Mouse (Mus musculus): ENCODE data around the gene Larp1.

DNA sequence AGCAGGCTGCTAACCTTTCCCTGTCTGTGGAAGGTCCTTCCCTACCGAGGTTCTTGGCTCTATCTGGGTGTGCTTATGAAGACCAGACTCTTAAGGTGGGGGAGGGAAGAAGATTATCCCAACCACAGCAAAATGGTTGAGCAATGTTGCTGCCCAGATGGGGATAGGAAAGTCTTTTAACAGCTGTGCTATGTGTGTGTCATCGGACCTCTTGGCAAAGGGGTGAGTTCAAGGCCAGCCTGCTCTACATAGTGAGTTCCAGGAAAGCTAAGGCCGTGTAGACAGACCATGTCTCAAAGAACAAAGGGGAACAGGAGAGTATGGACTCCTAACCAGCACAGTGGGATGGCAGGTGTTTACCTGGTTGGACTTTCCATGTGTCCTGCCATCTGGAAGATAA lies 64.1 kb downstream of the Larp1 start:
- TF ChIP-seq POLR2A (IDR thresholded peaks at IDR 0.05; ENCODE audit: insufficient read depth, low read depth, low read length) (no peak), CTCF (IDR thresholded peaks at IDR 0.05; ENCODE audit: insufficient read depth, low read depth, low read length) (no peak)
